Mouse (Mus musculus) olfactory bulb, adult 2 months (tissue): Measurements from ENCODE around the gene Prss22.
A peak's percentile ranks its signal among the peaks of the same experiment; 100 is the strongest.

ENCODE experiments used
- CTCF ChIP-seq: fragments of 200-500 bp; IDR thresholded peaks from 2 replicates; pipeline ENCODE4 v1.5.1; 2012; ENCODE audit warnings: low read depth, mild to moderate bottlenecking, low read length, moderate library complexity; ENCODE audit not compliant: insufficient read depth
- POLR2A ChIP-seq: fragments of 200-500 bp; IDR thresholded peaks from 2 replicates; pipeline ENCODE4 v1.6.1; 2012; ENCODE audit warnings: mild to moderate bottlenecking, low read depth, low read length, moderate library complexity; ENCODE audit not compliant: insufficient read depth

DNA sequence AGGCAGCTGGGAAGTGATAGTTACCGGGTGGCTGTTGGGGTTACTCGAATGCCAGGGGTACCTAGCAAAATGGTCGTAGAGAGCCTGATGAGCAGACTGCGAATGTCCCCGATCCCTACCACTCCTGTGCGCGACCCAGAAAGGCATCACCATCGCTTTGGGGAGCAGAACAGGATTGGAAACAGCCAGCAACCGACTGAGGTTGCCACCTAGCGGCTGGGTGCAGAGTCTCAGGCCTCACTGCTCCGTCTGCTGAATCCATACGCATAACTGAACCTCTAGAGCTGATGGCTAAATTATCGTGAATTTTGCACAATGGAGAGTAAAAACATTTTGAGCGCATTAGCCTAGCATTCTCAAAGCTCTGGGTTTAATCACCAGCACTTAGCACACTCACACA, 17.8 kb upstream of the Prss22 start:
- TF ChIP-seq CTCF (peak; percentile 62; the same call in 1 of the 2 replicates), POLR2A (no peak)
